Mouse (Mus musculus) heart, embryonic 15.5 days (tissue): ENCODE results near the gene Dscaml1. TPM values are rescaled to one million over a fixed set of nuclear protein-coding genes. Genes with fewer than 3 reads are reported as not detected.

Source experiments
- ATAC-seq: fragments of 200-750 bp; cut with Nextera tagmentation; replicated peaks from 2 replicates; pipeline ENCODE4 v1.8.0; 2017; ENCODE audit warnings: low read depth, moderate TSS enrichment; ENCODE audit not compliant: insufficient number of reproducible peaks, insufficient read depth, low FRiP score
- H3K27ac ChIP-seq: fragments of 300-500 bp; sonication (generic); 2 replicates; pipeline ENCODE4 v1.5.1; 2015; ENCODE audit warnings: mild to moderate bottlenecking, inconsistent platforms
- H3K27me3 ChIP-seq: fragments of 300-500 bp; sonication (generic); 2 replicates; pipeline ENCODE4 v1.6.1; 2015; ENCODE audit warnings: inconsistent platforms
- H3K36me3 ChIP-seq: fragments of 300-500 bp; sonication (generic); 2 replicates; pipeline ENCODE4 v1.6.1; 2015; ENCODE audit warnings: mild to moderate bottlenecking, inconsistent platforms
- H3K4me1 ChIP-seq: fragments of 300-500 bp; sonication (generic); replicated peaks from 2 replicates; pipeline ENCODE4 v1.6.1; 2015; ENCODE audit warnings: inconsistent platforms
- H3K4me2 ChIP-seq: fragments of 300-500 bp; sonication (generic); 2 replicates; pipeline ENCODE4 v1.6.1; 2015; ENCODE audit warnings: inconsistent platforms, mild to moderate bottlenecking, moderate library complexity
- H3K4me3 ChIP-seq: fragments of 300-500 bp; sonication (generic); 2 replicates; pipeline ENCODE4 v1.5.1; 2015; ENCODE audit warnings: mild to moderate bottlenecking, inconsistent platforms
- H3K9ac ChIP-seq: fragments of 300-500 bp; sonication (generic); 2 replicates; pipeline ENCODE4 v1.6.1; 2015; ENCODE audit warnings: mild to moderate bottlenecking, inconsistent platforms
- H3K9me3 ChIP-seq: fragments of 300-500 bp; sonication (generic); replicated peaks from 2 replicates; pipeline ENCODE4 v1.6.1; 2016; ENCODE audit warnings: inconsistent platforms
- WGBS: fragments of 180-500 bp; shearing (Covaris S2); methylation state at CpG from one replicate; pipeline ENCODE4 v1.1.7; 2015; ENCODE audit warnings: mixed read lengths; 5-methylcytosine and 5-hydroxymethylcytosine counted together
- polyA plus RNA-seq: library from polyadenylated mRNA; unstranded; fragments of >200 nt; fragmentation: Nextera tagmentation; extraction: Ambion mirVana; gene quantifications from 2 replicates; pipeline ENCODE4 v1.2.1, GENCODE M21; 2015

The Dscaml1 gene
- polyA plus RNA-seq: 0.23 and 0.29 TPM in 2 replicates

DNA sequence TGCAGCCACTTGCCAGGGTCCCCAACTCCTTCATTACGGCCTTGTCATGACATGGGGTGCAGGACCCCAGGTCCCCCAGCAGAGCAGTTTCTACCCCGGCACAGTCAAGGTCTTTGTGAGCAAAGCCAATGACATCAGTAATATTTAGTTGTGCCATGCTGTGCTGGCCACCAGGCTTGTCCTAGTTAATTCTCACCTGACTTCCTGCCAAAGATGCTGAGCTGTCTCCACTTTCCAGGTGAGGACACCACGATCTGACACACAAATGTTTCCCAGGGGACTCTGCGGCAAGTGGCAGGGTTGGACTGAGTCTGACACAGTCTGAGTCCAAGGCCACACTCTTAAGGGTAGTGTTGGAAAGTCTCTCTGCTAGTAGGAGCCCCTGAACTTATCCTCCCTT, at the start of gene Dscaml1:
Gene Dscaml1, plus strand, starts transcription at position 173 of the 400 bp plus-strand sequence.
- Histone ChIP-seq H3K27ac (no peak within 1 kb of the TSS), H3K4me3 (no peak within 1 kb of the TSS), H3K36me3 (no peaks in the 10 kb centered on the region), H3K9me3 (no peaks in the 10 kb centered on the region), H3K27me3 (peaks cover 38% of the 10 kb centered on the region), H3K4me1 (peaks cover 15% of the 10 kb centered on the region), H3K4me2 (no peak within 1 kb of the TSS), H3K9ac (no peak within 1 kb of the TSS)
- 78% methylated on average over 4 of the region's 4 CpGs for WGBS
- no peak for ATAC-seq

DNA sequence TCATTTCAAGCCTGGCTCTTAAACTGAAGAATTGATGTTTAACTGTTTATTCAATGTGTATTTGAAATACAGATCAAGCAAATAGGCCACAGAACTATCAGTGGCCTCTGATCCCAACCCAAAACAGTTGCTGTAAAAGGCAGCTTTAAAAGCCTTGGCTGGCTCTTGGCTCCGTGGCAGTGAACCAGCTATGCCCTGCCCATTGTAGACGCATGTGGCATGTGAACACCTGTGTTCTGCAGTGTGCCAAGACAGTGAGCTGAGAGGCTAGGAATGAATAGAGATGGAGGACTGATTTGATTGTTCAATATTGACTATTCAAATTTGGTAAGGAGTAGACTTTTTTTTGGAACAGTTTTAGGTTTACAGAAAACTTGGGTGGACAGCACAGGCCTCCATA, 49.5 kb upstream of the Dscaml1 start:
- Histone ChIP-seq H3K9ac (no peak overlapping the region), H3K4me3 (no peak overlapping the region), H3K36me3 (no peaks in the 10 kb centered on the region), H3K9me3 (no peaks in the 10 kb centered on the region), H3K27ac (no peak overlapping the region), H3K4me2 (no peak overlapping the region), H3K27me3 (peaks cover 1% of the 10 kb centered on the region; the same call in 1 of the 2 replicates), H3K4me1 (no peaks in the 10 kb centered on the region)
- 73% methylated on average over 2 of the region's 2 CpGs for WGBS
- ATAC-seq: no peak

DNA sequence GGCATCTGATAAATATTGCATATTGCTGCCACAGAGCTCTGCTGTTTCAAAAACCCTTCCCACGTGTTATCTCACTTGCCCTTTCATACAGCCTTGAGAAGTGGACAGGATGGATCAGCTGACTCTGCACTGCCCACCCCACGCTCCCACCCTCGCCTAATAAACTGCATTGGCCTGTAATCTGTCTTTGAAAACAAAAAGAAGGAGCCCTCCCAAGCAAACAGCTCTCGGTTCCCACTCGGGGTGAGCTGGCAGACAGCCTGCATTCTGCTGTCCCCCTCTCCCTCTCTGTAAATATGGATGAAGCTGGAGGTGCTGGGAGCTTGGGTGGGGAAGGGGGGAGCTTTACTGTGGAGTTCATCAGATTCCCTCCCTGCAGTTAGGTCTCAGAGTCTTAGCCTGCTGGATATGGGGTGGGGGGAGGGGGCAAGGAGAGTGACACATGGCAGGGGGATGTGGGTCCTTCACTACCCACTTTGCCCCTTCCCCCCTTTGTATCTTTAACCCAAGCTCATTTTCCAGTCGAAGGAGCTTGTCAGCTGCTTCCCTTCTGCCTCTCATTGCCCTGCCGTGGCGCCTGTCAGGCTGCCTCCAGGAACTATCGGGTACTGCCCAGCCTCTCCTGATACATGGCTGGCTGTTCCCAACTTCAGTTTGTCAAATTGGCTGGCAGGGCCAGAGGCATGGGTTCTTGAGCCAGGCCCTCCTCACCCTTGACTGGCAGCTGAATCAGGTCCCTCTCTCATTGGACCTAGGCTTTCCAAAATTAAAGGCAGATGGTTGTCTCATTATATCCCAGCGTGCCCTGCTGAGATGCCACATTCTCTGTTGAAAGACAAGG, 45.8 kb upstream of the Dscaml1 start:
- Histone ChIP-seq H3K4me2 (no peak overlapping the region), H3K27me3 (no peaks in the 10 kb centered on the region), H3K4me1 (no peaks in the 10 kb centered on the region), H3K9ac (no peak overlapping the region), H3K36me3 (no peaks in the 10 kb centered on the region), H3K9me3 (no peaks in the 10 kb centered on the region), H3K27ac (no peak overlapping the region), H3K4me3 (no peak overlapping the region)
- no peak for ATAC-seq
- WGBS: 52% methylated on average over 10 of the region's 10 CpGs

DNA sequence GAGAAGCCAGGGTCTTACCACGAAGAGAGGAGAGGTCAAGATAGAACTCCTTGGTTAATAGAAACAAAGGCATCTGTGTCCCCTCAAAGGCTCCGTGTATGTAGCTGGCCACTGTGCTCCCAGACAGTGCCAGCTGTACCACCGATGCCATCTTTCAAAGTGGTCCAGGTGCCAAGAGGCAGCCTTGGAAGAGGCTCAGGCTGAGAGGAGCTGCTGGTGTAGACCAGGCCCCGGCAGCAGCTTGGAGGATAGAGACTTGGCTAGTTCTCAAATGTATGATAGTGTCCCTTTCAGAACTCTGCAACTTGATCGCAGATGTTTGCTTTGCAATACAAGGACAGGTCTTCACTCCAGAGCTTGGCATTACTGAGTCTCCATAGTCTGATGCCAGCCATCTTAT, 44.1 kb upstream of the Dscaml1 start:
- Histone ChIP-seq H3K9ac (no peak overlapping the region), H3K4me3 (no peak overlapping the region), H3K4me1 (no peaks in the 10 kb centered on the region), H3K27me3 (no peaks in the 10 kb centered on the region), H3K4me2 (no peak overlapping the region), H3K36me3 (no peaks in the 10 kb centered on the region), H3K9me3 (no peaks in the 10 kb centered on the region), H3K27ac (no peak overlapping the region)
- WGBS: 57% methylated on average over 5 of the region's 5 CpGs
- no peak for ATAC-seq

DNA sequence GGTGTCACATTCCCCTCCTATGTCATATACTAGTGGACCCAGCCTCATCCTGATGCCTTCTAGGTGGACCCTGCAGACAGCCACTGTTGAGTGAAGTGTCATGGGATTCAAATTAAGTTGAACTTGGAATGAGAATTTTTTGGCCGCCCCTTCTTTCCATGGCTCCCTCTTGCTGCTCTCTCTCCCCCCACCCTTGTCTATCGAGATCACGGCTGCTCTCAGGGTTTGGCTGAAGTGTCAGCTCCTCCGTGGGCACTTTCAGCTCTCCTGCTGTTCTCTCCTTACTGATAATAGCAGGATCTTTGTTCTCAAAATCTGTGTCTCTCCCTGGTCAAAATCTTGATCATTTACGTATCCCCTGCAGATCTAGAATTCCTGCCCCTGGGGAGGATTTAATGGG, 43.6 kb upstream of the Dscaml1 start:
- Histone ChIP-seq H3K4me3 (no peak overlapping the region), H3K4me1 (no peaks in the 10 kb centered on the region), H3K36me3 (no peaks in the 10 kb centered on the region), H3K4me2 (no peak overlapping the region), H3K27me3 (no peaks in the 10 kb centered on the region), H3K9ac (no peak overlapping the region), H3K9me3 (no peaks in the 10 kb centered on the region), H3K27ac (no peak overlapping the region)
- WGBS: 72% methylated on average over 5 of the region's 5 CpGs
- no peak for ATAC-seq

DNA sequence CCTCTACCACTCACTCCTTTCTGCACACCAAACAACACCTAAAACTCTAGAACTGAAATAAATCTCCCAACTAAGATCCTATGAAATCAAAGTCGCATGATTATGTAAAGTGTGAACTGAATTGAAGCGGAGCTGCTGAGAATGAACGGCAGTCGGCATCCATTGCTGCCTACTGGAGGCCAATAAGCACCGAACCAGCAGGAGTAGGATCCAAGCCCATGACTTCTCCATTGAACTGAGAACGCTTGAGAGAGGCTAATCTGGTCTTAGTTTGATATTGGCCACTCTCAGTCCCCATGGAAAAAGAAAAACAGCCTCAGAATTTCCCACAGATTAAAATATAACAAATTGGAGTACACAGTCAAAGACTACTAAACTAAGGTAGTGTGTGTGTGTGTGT, 42.5 kb upstream of the Dscaml1 start:
- H3K4me3 ChIP-seq: no peak overlapping the region
- no peaks in the 10 kb centered on the region for H3K36me3 ChIP-seq
- H3K27ac ChIP-seq: no peak overlapping the region
- H3K4me1 ChIP-seq: no peaks in the 10 kb centered on the region
- H3K27me3 ChIP-seq: no peaks in the 10 kb centered on the region
- no peak overlapping the region for H3K4me2 ChIP-seq
- no peak for ATAC-seq
- no peaks in the 10 kb centered on the region for H3K9me3 ChIP-seq
- WGBS: 84% methylated on average over 6 of the region's 6 CpGs
- no peak overlapping the region for H3K9ac ChIP-seq

DNA sequence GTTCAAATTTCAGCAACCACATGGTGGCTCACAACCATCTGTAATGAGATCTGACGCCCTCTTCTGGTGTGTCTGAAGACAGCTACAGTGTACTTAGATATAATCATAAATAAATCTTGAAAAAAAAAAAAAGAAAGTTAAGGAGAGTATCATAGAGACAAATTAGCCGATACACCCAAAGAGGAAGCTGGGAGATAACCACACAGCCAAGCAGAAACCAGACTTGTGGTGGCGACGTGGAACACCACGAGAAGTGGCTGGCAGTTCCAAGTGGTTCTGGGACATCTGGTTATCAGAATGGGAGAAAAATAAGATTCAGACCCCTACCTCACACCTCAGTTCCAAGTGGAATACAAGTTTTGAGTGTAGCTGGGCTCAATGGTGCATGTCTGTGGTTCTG, 39.7 kb upstream of the Dscaml1 start:
- H3K4me1 ChIP-seq: no peaks in the 10 kb centered on the region
- H3K27ac ChIP-seq: no peak overlapping the region
- WGBS: 73% methylated on average over 5 of the region's 5 CpGs
- no peak for ATAC-seq
- H3K9me3 ChIP-seq: no peaks in the 10 kb centered on the region
- H3K27me3 ChIP-seq: no peaks in the 10 kb centered on the region
- no peak overlapping the region for H3K4me3 ChIP-seq
- no peaks in the 10 kb centered on the region for H3K36me3 ChIP-seq
- no peak overlapping the region for H3K9ac ChIP-seq
- no peak overlapping the region for H3K4me2 ChIP-seq

DNA sequence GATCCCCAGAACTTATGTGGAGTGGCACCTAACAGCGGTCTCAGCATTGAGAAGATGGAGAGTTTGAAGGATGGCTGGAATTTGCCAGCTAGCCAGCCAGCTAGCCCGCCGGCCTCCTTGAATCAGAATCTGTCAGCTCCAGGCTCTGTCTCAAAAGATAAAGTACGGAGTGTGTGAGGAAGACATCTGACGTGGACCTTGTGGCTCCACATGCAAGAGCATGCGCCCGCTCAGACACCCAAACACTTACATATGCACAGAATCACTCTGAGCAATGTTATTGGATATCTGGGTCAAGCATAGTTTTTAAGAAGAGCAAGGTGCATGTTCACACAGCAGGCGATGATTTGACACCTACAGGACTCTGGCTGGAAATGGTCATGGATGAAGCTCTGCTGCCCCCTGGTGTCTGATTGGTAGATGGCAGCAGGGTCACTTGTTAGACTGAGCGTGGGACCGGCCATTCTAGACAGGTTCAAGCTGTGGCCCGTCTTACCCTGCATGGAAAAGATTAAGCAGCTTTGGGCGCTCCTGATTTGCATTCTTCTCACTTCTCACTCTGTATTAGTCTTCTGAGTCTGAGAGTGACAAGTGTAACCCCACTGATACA, 37.9 kb upstream of the Dscaml1 start:
- peak; percentile 66; the same call in 1 of the 2 replicates for ATAC-seq

DNA sequence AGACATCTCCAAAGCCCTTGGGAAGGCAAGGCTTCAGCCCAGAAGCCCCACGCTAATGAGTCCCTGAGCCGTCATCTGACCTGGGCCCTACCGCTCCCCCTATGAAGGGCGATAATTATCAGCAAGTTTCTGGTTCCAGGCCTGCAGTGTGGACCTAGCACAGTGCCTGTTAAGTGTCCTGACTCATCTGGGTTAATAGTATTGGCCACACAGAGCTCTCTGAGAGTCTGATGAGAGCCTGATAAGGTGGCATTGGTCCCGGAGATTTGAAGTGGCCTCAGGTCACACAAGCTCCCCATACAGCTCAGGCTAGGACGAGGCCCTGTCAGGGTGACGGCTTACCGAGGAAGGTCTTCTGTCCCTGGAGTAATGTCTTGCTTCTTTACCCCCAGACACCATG, 36.8 kb upstream of the Dscaml1 start:
- Histone ChIP-seq H3K27ac (no peak overlapping the region), H3K4me1 (no peaks in the 10 kb centered on the region), H3K36me3 (no peaks in the 10 kb centered on the region), H3K9me3 (no peaks in the 10 kb centered on the region), H3K4me2 (no peak overlapping the region), H3K9ac (no peak overlapping the region), H3K4me3 (no peak overlapping the region), H3K27me3 (no peaks in the 10 kb centered on the region)
- WGBS: 67% methylated on average over 8 of the region's 8 CpGs
- ATAC-seq: no peak; the same call in 1 of the 2 replicates

More for the DNA sequence above, 37.9 kb upstream of the Dscaml1 start:
- Histone ChIP-seq H3K9ac (no peak overlapping the region), H3K9me3 (no peaks in the 10 kb centered on the region), H3K27me3 (no peaks in the 10 kb centered on the region), H3K4me3 (no peak overlapping the region), H3K36me3 (no peaks in the 10 kb centered on the region), H3K27ac (no peak overlapping the region), H3K4me1 (no peaks in the 10 kb centered on the region), H3K4me2 (no peak overlapping the region)
- 31% methylated on average over 12 of the region's 12 CpGs for WGBS

DNA sequence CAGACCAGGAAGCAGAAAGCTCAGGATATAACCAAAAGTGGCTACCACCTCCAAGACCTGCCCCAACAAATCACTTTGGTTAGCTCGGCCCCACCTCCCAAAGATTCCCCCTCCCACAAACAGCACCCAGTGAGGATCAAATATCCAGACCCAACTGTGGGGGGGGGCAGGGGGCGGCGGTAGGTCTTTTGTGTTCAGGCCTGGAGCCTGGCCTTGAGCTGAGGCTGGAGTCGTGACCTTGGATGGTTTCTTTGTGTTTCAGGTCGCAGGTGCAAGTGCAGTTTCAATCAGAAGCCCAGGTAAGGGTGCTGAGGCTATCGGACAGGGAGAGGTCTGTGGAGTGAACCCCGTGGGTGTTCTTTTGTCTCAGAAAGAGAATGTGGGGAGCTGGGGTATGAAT, 35.1 kb upstream of the Dscaml1 start:
- Histone ChIP-seq H3K4me3 (no peak overlapping the region), H3K27me3 (no peaks in the 10 kb centered on the region), H3K9me3 (no peaks in the 10 kb centered on the region), H3K27ac (no peak overlapping the region), H3K4me1 (no peaks in the 10 kb centered on the region), H3K9ac (no peak overlapping the region), H3K36me3 (no peaks in the 10 kb centered on the region), H3K4me2 (no peak overlapping the region)
- 72% methylated on average over 7 of the region's 7 CpGs for WGBS
- no peak for ATAC-seq

DNA sequence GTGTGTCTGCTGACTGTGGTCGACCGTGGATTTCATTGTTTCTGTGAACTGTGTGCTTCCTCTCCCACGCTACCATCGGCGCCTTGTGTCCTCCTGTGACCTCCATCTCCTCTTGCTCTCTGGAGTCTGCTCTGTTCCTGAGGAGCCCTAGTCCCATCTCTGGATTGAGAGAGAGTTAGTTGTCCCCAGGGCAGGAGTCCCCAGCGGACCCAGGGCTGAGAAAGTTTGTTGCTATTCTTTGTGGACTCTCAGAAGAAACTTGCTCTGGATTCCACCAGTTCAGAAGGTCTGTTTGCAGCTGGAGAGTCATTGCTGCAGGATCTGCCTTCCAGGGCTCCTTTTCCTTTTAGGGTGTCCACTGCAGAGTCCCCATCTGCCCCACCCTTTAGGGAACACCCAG, 31.2 kb upstream of the Dscaml1 start:
- Histone ChIP-seq H3K27ac (no peak overlapping the region), H3K4me3 (no peak overlapping the region), H3K9me3 (no peaks in the 10 kb centered on the region), H3K27me3 (0 out of 2 replicates have a peak, but pooled peaks cover 3% of the 10 kb centered on the region), H3K36me3 (no peaks in the 10 kb centered on the region), H3K9ac (no peak overlapping the region), H3K4me1 (no peaks in the 10 kb centered on the region), H3K4me2 (no peak overlapping the region)
- 80% methylated on average over 6 of the region's 6 CpGs for WGBS
- no peak for ATAC-seq

DNA sequence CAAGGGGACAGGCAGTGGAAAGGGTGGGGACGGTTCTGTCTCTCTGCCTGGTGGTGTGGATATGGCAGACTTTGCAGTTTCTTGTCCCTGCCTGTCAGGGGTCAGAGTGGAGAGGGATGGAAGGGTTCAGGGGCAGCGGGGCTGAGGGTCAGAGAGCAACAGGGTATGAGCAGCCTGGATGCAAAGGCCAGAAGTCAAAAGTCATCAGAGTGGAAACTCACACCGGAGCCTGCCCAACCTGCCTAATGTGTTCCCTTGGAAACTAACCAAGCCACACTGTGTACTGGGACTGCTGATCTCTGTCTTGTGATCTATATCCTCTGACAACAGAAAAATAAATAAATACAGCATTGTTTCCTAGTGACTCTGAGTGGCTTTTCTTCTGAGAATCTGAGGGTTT, 30.6 kb upstream of the Dscaml1 start:
- Histone ChIP-seq H3K9me3 (no peaks in the 10 kb centered on the region), H3K9ac (no peak overlapping the region), H3K4me3 (no peak overlapping the region), H3K4me1 (no peaks in the 10 kb centered on the region), H3K27me3 (peaks cover 7% of the 10 kb centered on the region; the same call in 1 of the 2 replicates), H3K27ac (no peak overlapping the region), H3K36me3 (no peaks in the 10 kb centered on the region), H3K4me2 (no peak overlapping the region)
- no peak for ATAC-seq
- 64% methylated on average over 3 of the region's 3 CpGs for WGBS
